Mouse (Mus musculus): ENCODE data around the gene Tmem208. TPM values are rescaled to one million over a fixed set of nuclear protein-coding genes. Genes with fewer than 3 reads are reported as not detected.

The Tmem208 gene
- polyA plus RNA-seq, 1 experiment from 2014 or later, result 143 TPM

- Histone ChIP-seq H3K4me3 (ENCODE audit: low read depth, low read length) (no peak overlapping the region), H3K27ac (ENCODE audit: low read length) (no peak overlapping the region), H3K9me3 (replicated peaks; ENCODE audit: control insufficient read depth, low read length, poor library complexity, severe bottlenecking) (no peaks in the 10 kb centered on the region), H3K27me3 (ENCODE audit: control insufficient read depth, insufficient read depth, low read depth, low read length) (no peaks in the 10 kb centered on the region), H3K36me3 (ENCODE audit: control insufficient read depth, insufficient read depth, low read length) (peaks cover under 1% of the 10 kb centered on the region), H3K4me2 (ENCODE audit: low read length) (0 out of 2 replicates have a peak overlapping the region, but pooled peaks have one; percentile 6), H3K4me1 (ENCODE audit: control insufficient read depth, insufficient read depth, low read length) (peaks cover 30% of the 10 kb centered on the region), H3K9ac (ENCODE audit: low read depth, low read length) (no peak overlapping the region)
- WGBS, result 65% methylated on average over 11 of the region's 11 CpGs
- ATAC-seq, result no peak
Measured at GRCm38 (mm10) chr8:105295256-105295655, 30.9 kb upstream of the Tmem208 start.

- H3K4me3 ChIP-seq (ENCODE audit: low read depth, low read length), result peak within 1 kb of the TSS; percentile 97; the same call in 1 of the 2 replicates
- H3K36me3 ChIP-seq (ENCODE audit: control insufficient read depth, insufficient read depth, low read length), result peaks cover 5% of the 10 kb centered on the region
- H3K4me1 ChIP-seq (ENCODE audit: control insufficient read depth, insufficient read depth, low read length), result peaks cover 23% of the 10 kb centered on the region
- peak within 1 kb of the TSS; percentile 95 for H3K4me2 ChIP-seq (ENCODE audit: low read length)
- no peaks in the 10 kb centered on the region for H3K27me3 ChIP-seq (ENCODE audit: control insufficient read depth, insufficient read depth, low read depth, low read length)
- H3K27ac ChIP-seq (ENCODE audit: low read length), result peak within 1 kb of the TSS; percentile 58; the same call in 1 of the 2 replicates
- H3K9ac ChIP-seq (ENCODE audit: low read depth, low read length), result peak within 1 kb of the TSS; percentile 88; the same call in 1 of the 2 replicates
- H3K9me3 ChIP-seq (replicated peaks; ENCODE audit: control insufficient read depth, low read length, poor library complexity, severe bottlenecking), result no peaks in the 10 kb centered on the region
- 70% methylated on average over 11 of the region's 11 CpGs for WGBS
- ATAC-seq, result no peak
Measured at GRCm38 (mm10) chr8:105295895-105296573, 30.1 kb upstream of the Tmem208 start, which contains the start of gene Exoc3l. Gene Exoc3l, minus strand, starts transcription at chr8:105296101.

- peak; percentile 89 for ATAC-seq
- peak within 1 kb of the TSS; percentile 95 for H3K4me2 ChIP-seq (ENCODE audit: low read length)
- under 1% methylated on average over 58 of the region's 58 CpGs for WGBS
- H3K4me1 ChIP-seq (ENCODE audit: control insufficient read depth, insufficient read depth, low read length), result peaks cover 23% of the 10 kb centered on the region
- no peaks in the 10 kb centered on the region for H3K9me3 ChIP-seq (replicated peaks; ENCODE audit: control insufficient read depth, low read length, poor library complexity, severe bottlenecking)
- peak within 1 kb of the TSS; percentile 97 for H3K4me3 ChIP-seq (ENCODE audit: low read depth, low read length)
- no peaks in the 10 kb centered on the region for H3K27me3 ChIP-seq (ENCODE audit: control insufficient read depth, insufficient read depth, low read depth, low read length)
- peak within 1 kb of the TSS; percentile 65 for H3K27ac ChIP-seq (ENCODE audit: low read length)
- H3K9ac ChIP-seq (ENCODE audit: low read depth, low read length), result peak within 1 kb of the TSS; percentile 88
- H3K36me3 ChIP-seq (ENCODE audit: control insufficient read depth, insufficient read depth, low read length), result peaks cover 15% of the 10 kb centered on the region
Measured at GRCm38 (mm10) chr8:105297511-105298192, 28.5 kb upstream of the Tmem208 start, which contains the start of gene E2f4. Gene E2f4, plus strand, starts transcription at chr8:105297663.

- Histone ChIP-seq H3K9me3 (replicated peaks; ENCODE audit: control insufficient read depth, low read length, poor library complexity, severe bottlenecking) (no peaks in the 10 kb centered on the region), H3K9ac (ENCODE audit: low read depth, low read length) (peak overlapping the region; percentile 88), H3K4me2 (ENCODE audit: low read length) (peak overlapping the region; percentile 95), H3K36me3 (ENCODE audit: control insufficient read depth, insufficient read depth, low read length) (peaks cover 17% of the 10 kb centered on the region), H3K27me3 (ENCODE audit: control insufficient read depth, insufficient read depth, low read depth, low read length) (no peaks in the 10 kb centered on the region), H3K27ac (ENCODE audit: low read length) (no peak overlapping the region), H3K4me1 (ENCODE audit: control insufficient read depth, insufficient read depth, low read length) (peaks cover 23% of the 10 kb centered on the region), H3K4me3 (ENCODE audit: low read depth, low read length) (peak overlapping the region; percentile 97)
- 65% methylated on average over 18 of the region's 18 CpGs for WGBS
- no peak for ATAC-seq
Measured at GRCm38 (mm10) chr8:105298351-105299252, 27.6 kb upstream of the Tmem208 start.

GRCm38 (mm10) chr8:105299962-105300361 is 26.2 kb upstream of the Tmem208 start:
- Histone ChIP-seq H3K4me3 (ENCODE audit: low read depth, low read length) (no peak overlapping the region), H3K9me3 (replicated peaks; ENCODE audit: control insufficient read depth, low read length, poor library complexity, severe bottlenecking) (no peaks in the 10 kb centered on the region), H3K36me3 (ENCODE audit: control insufficient read depth, insufficient read depth, low read length) (peaks cover 26% of the 10 kb centered on the region), H3K4me2 (ENCODE audit: low read length) (no peak overlapping the region), H3K9ac (ENCODE audit: low read depth, low read length) (no peak overlapping the region), H3K4me1 (ENCODE audit: control insufficient read depth, insufficient read depth, low read length) (peaks cover 23% of the 10 kb centered on the region), H3K27me3 (ENCODE audit: control insufficient read depth, insufficient read depth, low read depth, low read length) (no peaks in the 10 kb centered on the region), H3K27ac (ENCODE audit: low read length) (no peak overlapping the region)
- ATAC-seq, result no peak
- WGBS, result 94% methylated on average over 8 of the region's 8 CpGs

GRCm38 (mm10) chr8:105303396-105303795 is 22.8 kb upstream of the Tmem208 start:
- H3K36me3 ChIP-seq (ENCODE audit: control insufficient read depth, insufficient read depth, low read length), result peaks cover 43% of the 10 kb centered on the region
- H3K9me3 ChIP-seq (replicated peaks; ENCODE audit: control insufficient read depth, low read length, poor library complexity, severe bottlenecking), result no peaks in the 10 kb centered on the region
- H3K9ac ChIP-seq (ENCODE audit: low read depth, low read length), result no peak overlapping the region
- H3K4me2 ChIP-seq (ENCODE audit: low read length), result no peak overlapping the region
- ATAC-seq, result no peak
- no peaks in the 10 kb centered on the region for H3K27me3 ChIP-seq (ENCODE audit: control insufficient read depth, insufficient read depth, low read depth, low read length)
- H3K4me1 ChIP-seq (ENCODE audit: control insufficient read depth, insufficient read depth, low read length), result peaks cover 21% of the 10 kb centered on the region
- no peak overlapping the region for H3K4me3 ChIP-seq (ENCODE audit: low read depth, low read length)
- WGBS, result 90% methylated on average over 7 of the region's 8 CpGs
- no peak overlapping the region for H3K27ac ChIP-seq (ENCODE audit: low read length)

GRCm38 (mm10) chr8:105303874-105304273 is 22.3 kb upstream of the Tmem208 start:
- H3K27ac ChIP-seq (ENCODE audit: low read length), result no peak overlapping the region
- H3K4me1 ChIP-seq (ENCODE audit: control insufficient read depth, insufficient read depth, low read length), result peaks cover 16% of the 10 kb centered on the region
- no peak overlapping the region for H3K4me2 ChIP-seq (ENCODE audit: low read length)
- peaks cover 44% of the 10 kb centered on the region for H3K36me3 ChIP-seq (ENCODE audit: control insufficient read depth, insufficient read depth, low read length)
- no peak for ATAC-seq
- 86% methylated on average over 9 of the region's 9 CpGs for WGBS
- H3K9me3 ChIP-seq (replicated peaks; ENCODE audit: control insufficient read depth, low read length, poor library complexity, severe bottlenecking), result no peaks in the 10 kb centered on the region
- no peak overlapping the region for H3K4me3 ChIP-seq (ENCODE audit: low read depth, low read length)
- H3K9ac ChIP-seq (ENCODE audit: low read depth, low read length), result no peak overlapping the region
- no peaks in the 10 kb centered on the region for H3K27me3 ChIP-seq (ENCODE audit: control insufficient read depth, insufficient read depth, low read depth, low read length)

- H3K9me3 ChIP-seq (replicated peaks; ENCODE audit: control insufficient read depth, low read length, poor library complexity, severe bottlenecking), result no peaks in the 10 kb centered on the region
- no peak overlapping the region for H3K27ac ChIP-seq (ENCODE audit: low read length)
- H3K4me1 ChIP-seq (ENCODE audit: control insufficient read depth, insufficient read depth, low read length), result peaks cover 10% of the 10 kb centered on the region
- peak; percentile 8; the same call in 1 of the 2 replicates for ATAC-seq
- no peak overlapping the region for H3K9ac ChIP-seq (ENCODE audit: low read depth, low read length)
- H3K27me3 ChIP-seq (ENCODE audit: control insufficient read depth, insufficient read depth, low read depth, low read length), result no peaks in the 10 kb centered on the region
- peaks cover 44% of the 10 kb centered on the region for H3K36me3 ChIP-seq (ENCODE audit: control insufficient read depth, insufficient read depth, low read length)
- 73% methylated on average over 9 of the region's 9 CpGs for WGBS
- no peak overlapping the region for H3K4me3 ChIP-seq (ENCODE audit: low read depth, low read length)
- H3K4me2 ChIP-seq (ENCODE audit: low read length), result no peak overlapping the region
Measured at GRCm38 (mm10) chr8:105304325-105305210, 21.6 kb upstream of the Tmem208 start.
